Mouse (Mus musculus): Measurements from ENCODE around the gene Poll.

DNA sequence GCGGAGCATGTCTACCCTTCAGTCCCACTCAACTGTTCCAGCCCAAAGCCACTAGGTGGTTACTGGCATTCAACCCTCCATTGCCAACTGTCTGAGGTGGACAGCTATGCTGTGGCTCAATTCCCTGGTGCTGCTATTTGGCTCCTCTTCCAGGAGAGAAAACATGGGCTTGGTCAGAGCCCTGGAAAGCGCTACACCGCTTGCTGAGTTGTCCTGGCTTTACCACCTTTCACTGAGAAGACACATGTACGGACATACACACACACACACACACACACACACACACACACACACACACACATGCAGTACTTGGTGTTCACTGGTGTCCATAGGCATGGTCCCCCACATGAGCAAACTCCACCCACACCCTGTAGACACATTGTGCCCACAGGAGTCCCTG, 46.4 kb upstream of the Poll start:
- no peak for TF ChIP-seq CTCF (conservative IDR thresholded peaks at IDR 0.05; ENCODE audit: low read length)
- no peak for TF ChIP-seq NANOG (IDR thresholded peaks at IDR 0.05; ENCODE audit: borderline replicate concordance, low read length)
- TF ChIP-seq POU5F1 (IDR thresholded peaks at IDR 0.05; ENCODE audit: borderline replicate concordance, low read length): no peak
